8 mouse cellular contexts compared by ENCODE assay signal in genomic region chr3:157924692-157925328, GRCm38 (mm10). TPM values are rescaled to one million over a fixed set of nuclear protein-coding genes. Genes with fewer than 3 reads are reported as not detected.
DNase-seq lines count a peak whose midpoint lies in the region; ATAC-seq and TF ChIP-seq lines count a peak whose summit lies in the region.

TSS of gene Cth (minus strand) at chr3:157925077.

- H3K9ac ChIP-seq in hindbrain, embryonic 16.5 days (ENCODE audit: low read depth, low read length): peak within 1 kb of the TSS; percentile 64

- H3K27me3 ChIP-seq in hindbrain, embryonic 16.5 days (replicated peaks; ENCODE audit: control insufficient read depth, insufficient read depth, low read length): no peaks in the 10 kb centered on the region

- H3K9me3 ChIP-seq in hindbrain, embryonic 16.5 days (ENCODE audit: control insufficient read depth, low read length): no peaks in the 10 kb centered on the region

- H3K4me2 ChIP-seq in hindbrain, embryonic 16.5 days (ENCODE audit: low read length): peak within 1 kb of the TSS; percentile 98

- DNase-seq in adipocyte (ENCODE audit: low spot score): peak; percentile 94
- DNase-seq in gastrocnemius, adult 2 months: peak; percentile 95
- DNase-seq in left cerebral cortex, adult 11 months (ENCODE audit: low spot score): peak; percentile 82
- DNase-seq in lung, postnatal 36 days: peak; percentile 95
- DNase-seq in retina, postnatal 7 days (ENCODE audit: low read depth, low spot score): peak; percentile 69
- DNase-seq in urinary bladder, adult 18-20 months (ENCODE audit: low spot score in 2 of 2): peak; percentile 72 to 86

- no peaks in the 10 kb centered on the region; the same call in 1 of the 2 replicates for H3K4me1 ChIP-seq in cortical plate, adult 2 months (ENCODE audit: control insufficient read depth, insufficient read depth, low read length)
- peaks cover 2% of the 10 kb centered on the region; the same call in 1 of the 2 replicates for H3K4me1 ChIP-seq in hindbrain, embryonic 16.5 days (ENCODE audit: control insufficient read depth, insufficient read depth, low read depth, low read length)

- ATAC-seq in hindbrain, embryonic 16.5 days: peak; percentile 100

- intact Hi-C loops in gastrocnemius, adult 2 months (cut with DNase I): loop anchor here (1.0 to 5.0 kb wide), 2 partner anchors 21 to 107 kb away; no protein-coding TSS in a partner anchor

- WGBS in hindbrain, embryonic 16.5 days: under 1% methylated on average over 30 of the region's 30 CpGs

- peak within 1 kb of the TSS; percentile 46 for H3K4me3 ChIP-seq in cortical plate, adult 2 months (ENCODE audit: insufficient read depth, low read length)
- H3K4me3 ChIP-seq in gastrocnemius, adult 2 months: peak within 1 kb of the TSS; percentile 74
- peak within 1 kb of the TSS; percentile 58 for H3K4me3 ChIP-seq in hindbrain, embryonic 16.5 days (ENCODE audit: low read length)

- H3K27ac ChIP-seq in cortical plate, adult 2 months (ENCODE audit: insufficient read depth, low read length): no peak within 1 kb of the TSS
- H3K27ac ChIP-seq in gastrocnemius, adult 2 months: peak within 1 kb of the TSS; percentile 94
- H3K27ac ChIP-seq in hindbrain, embryonic 16.5 days (ENCODE audit: low read depth, low read length): no peak within 1 kb of the TSS

- no peak for TF ChIP-seq CTCF in cortical plate, adult 2 months (IDR thresholded peaks at IDR 0.05; ENCODE audit: extremely low read depth, insufficient read depth, low read length)
- no peak for TF ChIP-seq CTCF in gastrocnemius, adult 2 months (IDR thresholded peaks at IDR 0.05)

- no peaks in the 10 kb centered on the region for H3K36me3 ChIP-seq in hindbrain, embryonic 16.5 days (ENCODE audit: control insufficient read depth, insufficient read depth, low read length)

- TF ChIP-seq POLR2A in cortical plate, adult 2 months (IDR thresholded peaks at IDR 0.05; ENCODE audit: extremely low read depth, insufficient read depth, low read length): peak; percentile 89

RNA-seq across cellular contexts. Expression of gene Cth, which starts in this region (rescaled TPM):
- polyA plus RNA-seq in cortical plate, adult 2 months (2012; rRNA removed): 6.7 and 7.2 TPM in 2 replicates
- 1 to 10 TPM; 3.6 to 5.0 TPM for total RNA-seq in gastrocnemius, adult 2 months (2021)
- polyA plus RNA-seq in hindbrain, embryonic 16.5 days (2015; fragmentation: Nextera tagmentation; extraction: Ambion mirVana): 2.6 and 3.5 TPM in 2 replicates
